Mouse (Mus musculus): ENCODE measurements at regions not wholly inside any gene's neighbourhood (a gene's known extent, or its start where the extent isn't known, plus 50 kb on each side); places are given as distances from the start of the nearest gene placed in this dataset.
A peak's percentile ranks its signal among the peaks of the same experiment; 100 is the strongest.
"Not testable (repeated sequence)": the region's sequence is repeated elsewhere in the genome, so short reads cannot be mapped to it uniquely, and the experiment has no call there.

DNA sequence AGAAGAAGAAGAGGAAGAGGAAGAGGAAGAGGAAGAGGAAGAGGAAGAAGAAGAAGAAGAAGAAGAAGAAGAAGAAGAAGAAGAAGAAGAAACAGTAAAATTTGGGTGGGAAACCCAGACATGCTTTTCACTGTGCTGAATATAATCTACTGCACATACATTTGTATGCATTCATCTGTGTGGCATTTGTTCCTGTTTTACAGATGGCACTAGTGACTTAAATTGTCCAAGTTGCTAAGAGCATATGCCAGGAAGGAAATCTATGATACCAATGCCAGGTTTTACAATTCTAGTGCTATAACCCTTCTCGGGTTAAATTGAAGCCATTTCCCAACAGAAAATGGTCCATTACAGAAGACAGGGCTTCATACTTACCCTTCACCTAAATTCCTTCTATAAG is 291.7 kb upstream of the Klf6 start:
- intact Hi-C loops (cut with DNase I), result no loop called here
- peak in 1 of 2 experiments; percentile 3 for DNase-seq (ENCODE audit: extremely low spot score in 1 of 2, low spot score in 2 of 2)

- no peak for DNase-seq (ENCODE audit: extremely low spot score in 1 of 2, low spot score in 2 of 2)
- intact Hi-C loops (cut with DNase I), result no loop called here
Measured at GRCm38 (mm10) chr13:5570386-5570785, 290.9 kb upstream of the Klf6 start.

DNA sequence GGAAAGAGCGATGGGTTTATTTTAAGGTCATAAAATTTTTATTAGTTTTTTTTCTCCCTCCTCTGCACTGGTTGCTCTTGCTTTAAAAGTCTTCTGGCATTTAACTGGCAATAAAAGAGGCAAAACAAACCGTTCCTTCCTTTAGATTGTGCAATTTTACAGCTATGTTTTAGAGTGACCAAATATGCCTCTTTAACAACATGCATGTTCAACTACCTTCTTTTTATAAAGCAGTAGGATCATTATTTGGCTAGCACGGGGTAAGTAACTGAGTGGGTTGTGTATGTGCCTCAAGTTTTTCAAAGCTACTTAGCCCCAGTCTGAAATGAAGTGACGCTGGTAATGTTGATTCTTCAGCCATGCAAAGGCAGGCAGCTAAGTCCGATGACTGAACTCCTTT is 284.7 kb upstream of the Klf6 start:
- intact Hi-C loops (cut with DNase I), result no loop called here
- no peak for DNase-seq (ENCODE audit: extremely low spot score in 1 of 2, low spot score in 2 of 2)

- DNase-seq (ENCODE audit: extremely low spot score in 1 of 2, low spot score in 2 of 2); intact Hi-C loops (cut with DNase I): not testable (repeated sequence)
Measured at GRCm38 (mm10) chr13:5583681-5584080, 277.6 kb upstream of the Klf6 start.

GRCm38 (mm10) chr13:5587196-5587595 is 274.1 kb upstream of the Klf6 start:
- no peak for DNase-seq (ENCODE audit: extremely low spot score in 1 of 2, low spot score in 2 of 2)
- intact Hi-C loops (cut with DNase I), result no loop called here

DNA sequence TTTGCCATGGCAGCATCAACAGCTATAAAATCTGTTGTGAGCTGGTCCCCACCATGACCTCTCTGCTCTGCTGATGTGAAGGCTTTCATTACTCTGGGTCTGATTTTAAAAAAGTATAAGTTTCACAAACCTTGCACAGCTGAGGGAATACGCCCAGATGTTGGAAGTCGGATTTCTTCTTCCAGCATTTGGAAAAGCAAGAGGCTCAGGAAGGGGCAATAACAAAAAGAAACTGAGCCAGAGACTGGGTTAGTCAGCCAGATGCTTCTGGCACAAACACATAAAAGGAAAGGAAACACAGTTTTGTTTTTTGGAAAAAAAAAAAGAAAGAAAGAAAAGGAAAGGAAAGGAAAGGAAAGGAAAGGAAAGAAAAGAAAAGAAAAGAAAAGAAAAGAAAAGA is 270.0 kb upstream of the Klf6 start:
- intact Hi-C loops (cut with DNase I), result no loop called here
- DNase-seq (ENCODE audit: extremely low spot score in 1 of 2, low spot score in 2 of 2), result no peak

DNA sequence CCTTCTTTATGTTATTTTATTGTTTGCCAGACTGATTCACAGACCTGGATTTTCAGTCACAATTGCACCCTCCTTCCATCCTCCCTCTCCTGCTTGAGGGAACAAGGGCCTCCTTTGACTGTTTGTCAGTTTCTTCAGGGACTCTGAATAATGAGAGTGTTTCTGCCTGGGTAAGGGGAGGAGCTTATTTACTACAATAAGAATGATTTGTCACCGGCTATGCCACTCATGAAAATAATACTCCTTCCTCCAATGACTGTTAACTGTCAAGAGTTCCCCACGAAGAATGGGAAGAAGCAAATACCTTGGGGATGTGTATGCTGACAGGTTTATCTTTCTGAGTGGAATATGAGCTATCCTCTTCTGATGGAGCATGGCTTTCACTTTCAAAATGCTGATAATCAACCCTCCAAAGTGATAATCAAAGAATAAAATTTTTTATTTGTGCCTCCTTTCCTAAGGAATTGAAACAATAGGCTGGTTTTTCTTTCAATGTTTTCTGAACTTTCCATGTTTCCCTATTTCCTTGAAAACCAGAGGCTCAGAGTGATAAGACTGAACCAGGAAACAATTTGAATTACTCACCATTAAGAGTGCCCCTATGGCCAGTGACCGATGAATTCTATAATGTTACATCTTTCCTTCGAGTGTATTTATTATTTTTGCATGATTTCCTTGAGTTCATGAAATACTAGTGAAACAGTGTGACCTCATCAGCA is 269.3 kb upstream of the Klf6 start:
- intact Hi-C loops (cut with DNase I), result no loop called here
- no peak for DNase-seq (ENCODE audit: extremely low spot score in 1 of 2, low spot score in 2 of 2)

GRCm38 (mm10) chr13:5592556-5593061 is 268.7 kb upstream of the Klf6 start:
- no peak for DNase-seq (ENCODE audit: extremely low spot score in 1 of 2, low spot score in 2 of 2)
- intact Hi-C loops (cut with DNase I), result no loop called here

DNA sequence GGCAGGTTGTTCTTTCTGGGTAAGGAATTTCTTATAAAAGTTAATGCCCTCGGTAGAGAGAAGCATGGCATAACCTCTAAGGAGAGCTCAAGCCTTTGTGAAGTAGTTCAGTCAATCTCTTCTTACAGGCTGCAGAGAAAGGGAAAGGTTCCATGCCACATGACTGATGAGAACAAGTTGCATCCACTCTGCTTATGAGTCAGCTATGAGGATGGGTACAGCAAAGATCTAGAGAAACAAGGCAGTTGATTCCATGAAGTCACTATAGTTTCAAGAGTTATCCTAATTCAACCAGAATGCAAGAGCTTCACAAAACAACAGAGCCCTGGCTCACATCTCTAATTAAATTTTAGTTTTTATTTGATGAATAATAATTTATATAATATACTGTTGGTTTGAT is 259.6 kb upstream of the Klf6 start:
- DNase-seq (ENCODE audit: extremely low spot score in 1 of 2, low spot score in 2 of 2), result no peak
- intact Hi-C loops (cut with DNase I), result no loop called here

- DNase-seq (ENCODE audit: extremely low spot score in 1 of 2, low spot score in 2 of 2), result no peak
- intact Hi-C loops (cut with DNase I), result no loop called here
Measured at GRCm38 (mm10) chr13:5603905-5604596, 257.2 kb upstream of the Klf6 start.

- intact Hi-C loops (cut with DNase I), result no loop called here
- no peak for DNase-seq (ENCODE audit: extremely low spot score in 1 of 2, low spot score in 2 of 2)
Measured at GRCm38 (mm10) chr13:5605418-5605817, 255.9 kb upstream of the Klf6 start.

DNA sequence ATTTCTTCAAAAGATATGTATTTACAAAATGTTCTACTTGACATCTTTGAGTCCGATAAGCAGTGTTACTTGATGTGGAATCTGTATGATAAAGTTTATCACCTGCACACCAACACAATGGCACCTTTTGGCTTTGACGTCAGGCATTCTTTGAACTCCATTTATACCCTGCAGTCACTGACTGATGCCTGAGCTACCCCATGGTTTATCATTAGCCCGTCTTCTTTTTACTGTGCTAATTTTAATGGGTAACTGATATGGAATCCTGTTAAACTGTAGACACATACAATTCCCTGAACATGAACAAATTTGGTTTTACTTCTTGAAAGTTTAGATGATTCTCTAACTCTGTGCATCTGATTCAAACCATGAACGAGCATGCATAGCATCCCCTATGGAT is 253.8 kb upstream of the Klf6 start:
- DNase-seq (ENCODE audit: extremely low spot score in 1 of 2, low spot score in 2 of 2), result no peak
- intact Hi-C loops (cut with DNase I), result no loop called here

DNA sequence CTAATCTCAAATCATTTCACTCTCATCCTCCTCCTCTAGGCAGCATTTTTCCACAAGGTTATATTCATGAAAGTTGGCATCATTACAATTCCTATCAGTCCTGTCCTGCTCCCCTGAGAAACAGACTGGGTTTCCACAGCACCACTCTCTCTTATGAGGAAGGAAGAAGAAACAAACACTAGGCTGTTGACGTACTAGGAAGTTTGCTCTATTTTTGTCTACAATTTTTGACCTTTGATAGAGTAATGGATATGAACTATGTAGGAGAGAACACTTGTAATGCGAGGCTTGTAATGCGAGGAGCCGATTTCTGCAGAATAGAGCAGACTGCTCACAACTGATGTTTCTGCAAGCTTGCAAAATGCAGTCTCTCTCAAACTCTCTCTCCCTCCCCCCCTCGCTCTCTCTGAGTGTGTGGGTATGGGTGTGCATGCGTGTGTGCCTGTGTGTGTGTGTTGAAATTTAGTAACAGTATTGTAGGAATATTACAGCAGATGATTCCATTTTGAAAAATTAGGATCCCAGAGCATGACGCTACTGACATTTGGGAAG is 247.0 kb upstream of the Klf6 start:
- intact Hi-C loops (cut with DNase I), result no loop called here
- DNase-seq (ENCODE audit: extremely low spot score in 1 of 2, low spot score in 2 of 2), result no peak

- intact Hi-C loops (cut with DNase I), result no loop called here
- DNase-seq (ENCODE audit: extremely low spot score in 1 of 2, low spot score in 2 of 2), result no peak
Measured at GRCm38 (mm10) chr13:5614833-5615232, 246.4 kb upstream of the Klf6 start.

DNA sequence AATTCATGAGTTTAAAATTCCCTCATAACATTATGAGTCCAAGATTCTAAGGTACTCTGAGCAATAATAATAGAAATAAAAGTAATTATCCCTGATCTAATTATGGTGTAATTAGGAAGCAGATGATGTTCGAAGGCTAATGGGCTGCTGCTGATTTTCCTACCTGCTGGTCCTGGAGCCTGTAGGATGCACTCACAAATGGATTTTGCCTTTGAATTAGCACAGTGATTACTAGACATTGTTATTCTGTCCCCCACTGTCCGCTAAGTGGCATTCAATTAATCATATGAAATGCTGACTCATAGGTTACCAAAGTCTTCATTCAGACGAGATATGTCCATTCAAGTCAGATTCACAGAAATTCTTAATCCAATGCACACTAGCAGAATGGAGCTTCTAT is 246.0 kb upstream of the Klf6 start:
- intact Hi-C loops (cut with DNase I), result no loop called here

DNA sequence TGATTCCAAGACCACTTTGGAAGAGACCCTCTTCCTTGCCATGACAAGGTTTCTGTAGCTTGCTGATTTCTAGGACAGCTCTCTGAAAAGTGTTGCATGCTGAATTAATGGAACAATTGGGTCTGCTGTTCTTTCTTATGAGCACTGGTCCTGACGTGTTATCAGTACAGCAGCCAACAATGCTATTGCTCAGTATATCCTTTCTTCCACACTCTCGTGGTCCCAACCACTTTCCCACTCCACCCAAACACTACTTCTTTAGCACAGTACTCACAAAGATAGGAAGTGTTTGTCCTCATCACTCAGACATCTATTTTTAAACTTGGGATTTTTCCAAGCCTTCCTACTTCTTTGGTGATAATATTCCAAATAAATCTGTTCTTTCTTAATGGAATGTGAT is 233.2 kb upstream of the Klf6 start:
- DNase-seq (ENCODE audit: extremely low spot score in 1 of 2, low spot score in 2 of 2), result no peak
- intact Hi-C loops (cut with DNase I), result no loop called here

More for the DNA sequence above, 246.0 kb upstream of the Klf6 start:
- no peak for DNase-seq (ENCODE audit: extremely low spot score in 1 of 2, low spot score in 2 of 2)

GRCm38 (mm10) chr13:5634960-5635359 is 226.3 kb upstream of the Klf6 start:
- no peak for DNase-seq (ENCODE audit: extremely low spot score in 1 of 2, low spot score in 2 of 2)
- intact Hi-C loops (cut with DNase I), result no loop called here

- DNase-seq (ENCODE audit: extremely low spot score in 1 of 2, low spot score in 2 of 2), result peak in 1 of 2 experiments; percentile 21
- intact Hi-C loops (cut with DNase I), result no loop called here
Measured at GRCm38 (mm10) chr13:5641743-5642510, 219.4 kb upstream of the Klf6 start.

- intact Hi-C loops (cut with DNase I), result no loop called here
- DNase-seq (ENCODE audit: extremely low spot score in 1 of 2, low spot score in 2 of 2), result no peak
Measured at GRCm38 (mm10) chr13:5648276-5648675, 213.0 kb upstream of the Klf6 start.

Data from left cerebral cortex, postnatal 10 days (tissue).